Mouse (Mus musculus) gastrocnemius, adult 18-20 months (tissue): ENCODE data around the gene Gm21992. TPM values are rescaled to one million over a fixed set of nuclear protein-coding genes. Genes with fewer than 3 reads are reported as not detected.

Source experiments
- DNase-seq: peaks from one replicate; pipeline ENCODE4 v3.0.0; 2021; ENCODE audit warnings: low spot score
- long read RNA-seq, 2 experiments: library from polyadenylated mRNA; stranded (forward); transcript quantifications; one replicate each; pipeline ENCODE4 v2.0.0; 2021
- total RNA-seq, 2 experiments: library from RNA; stranded (reverse); gene quantifications; 2 replicates each; pipeline ENCODE4 v1.2.3; 2021

Gene Gm21992
- total RNA-seq: 10 to 100 TPM in 1 of 2 experiments, 1 to 10 TPM in 1; 6.8 to 12.7 TPM
- long read RNA-seq, experiment 1, partial matches to known transcripts: 1 of 5 reads
- long read RNA-seq, experiment 1, other reads (novel, unspliced or antisense): 3 of 5 reads
- long read RNA-seq, experiment 2: 0 reads

DNA sequence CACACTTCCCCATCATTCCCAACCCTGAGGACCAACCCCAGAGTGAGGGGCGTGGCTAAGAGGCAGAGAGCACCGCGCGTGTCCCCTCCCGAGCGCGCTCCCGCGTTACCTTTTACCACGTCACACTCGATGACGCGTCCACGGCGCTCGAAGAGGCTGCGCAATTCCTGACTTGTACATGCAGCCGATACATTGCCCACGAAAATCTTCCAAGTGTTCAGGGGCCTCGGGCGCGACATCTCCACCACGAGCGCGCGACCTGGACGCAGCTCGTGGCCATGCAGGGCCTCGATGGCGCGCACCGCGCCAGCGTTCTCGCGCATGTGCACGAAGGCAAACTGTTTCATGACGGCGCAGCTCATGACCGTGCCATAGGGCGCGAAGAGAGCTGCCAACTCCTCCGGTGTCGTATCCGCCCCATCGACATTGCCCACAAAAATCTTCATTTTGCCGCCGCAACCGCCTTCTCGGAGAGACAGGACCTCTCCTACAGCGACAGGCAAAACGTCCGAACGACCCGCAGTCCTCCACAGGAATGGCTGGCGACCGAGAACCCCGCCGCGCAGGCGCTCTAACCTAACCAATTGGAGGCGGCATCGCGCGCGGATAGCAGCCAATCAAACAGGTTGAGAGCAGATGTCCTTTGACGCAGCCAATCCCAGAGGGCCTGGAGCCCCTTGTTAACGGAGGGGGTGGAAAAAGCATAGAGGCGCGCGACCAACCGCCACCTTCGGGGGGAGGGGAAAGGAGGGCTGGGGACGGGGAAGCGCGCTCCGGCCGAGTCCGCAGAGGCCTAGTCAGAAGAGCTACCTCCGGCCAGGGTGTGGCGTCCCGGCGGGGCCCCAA is at the start of gene Gm21992, which contains the start of gene Rbm14:
Gene Gm21992, minus strand, starts transcription at position 550 of the 846 bp plus-strand sequence.
Gene Rbm14, minus strand, starts transcription at position 572 of the 846 bp plus-strand sequence.
- DNase-seq: peak; percentile 98

DNA sequence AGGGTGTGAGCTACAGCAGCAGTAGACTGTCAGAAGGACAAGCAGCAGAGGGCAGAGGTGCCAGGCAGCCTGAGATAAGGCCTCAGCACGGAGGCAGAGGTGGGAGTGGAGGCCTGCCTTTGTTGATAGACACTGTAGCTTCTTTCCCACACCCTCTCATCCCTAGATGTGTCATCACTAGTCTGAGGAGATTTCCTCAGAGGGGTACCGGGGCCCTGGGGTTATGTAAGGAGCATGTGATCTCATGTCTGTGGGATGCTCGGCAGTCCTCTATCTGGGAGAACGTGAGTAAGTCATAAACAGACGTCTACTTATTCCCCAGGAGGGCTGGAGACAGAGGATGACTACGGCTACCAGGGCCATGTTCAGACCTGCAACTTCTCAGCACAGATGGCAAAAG is 47.7 kb upstream of the Gm21992 start:
- no peak for DNase-seq

DNA sequence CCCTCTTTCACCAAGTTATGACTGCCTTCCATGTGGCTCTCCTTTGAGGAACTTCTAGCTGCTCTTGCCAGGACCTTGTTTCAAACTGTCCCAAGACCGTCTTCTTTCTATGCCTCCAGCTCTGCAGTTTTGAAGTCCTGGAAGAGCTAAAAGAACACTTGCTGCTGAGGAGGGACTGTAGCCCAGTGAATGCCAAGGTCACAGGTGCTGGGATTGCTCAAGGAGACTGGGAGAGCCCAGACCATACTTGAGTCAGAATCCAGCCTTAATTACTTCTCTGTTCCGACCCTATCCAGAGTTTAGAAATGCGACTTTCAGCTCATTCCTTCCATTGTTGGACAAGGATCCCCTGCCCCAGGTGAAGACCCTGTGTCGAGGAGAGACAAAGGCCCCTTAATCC is 44.5 kb upstream of the Gm21992 start:
- no peak for DNase-seq

DNA sequence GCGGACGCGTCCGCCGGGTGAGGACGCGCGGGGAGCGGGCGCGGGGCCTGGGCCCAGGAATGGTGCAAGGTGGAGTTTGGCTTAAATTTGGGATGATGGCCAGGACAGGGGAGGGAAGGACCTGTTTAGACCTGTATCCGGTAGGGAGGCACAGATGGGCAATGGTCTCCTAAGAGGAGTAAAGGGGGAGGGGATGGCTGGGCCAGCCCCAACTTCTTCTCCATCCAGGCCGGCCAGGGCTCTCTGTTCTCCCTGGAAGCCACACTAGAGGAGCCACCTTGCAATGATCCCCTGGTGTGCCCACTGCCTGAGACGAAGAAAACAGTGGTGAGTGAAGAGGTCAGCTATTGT is 44.0 kb upstream of the Gm21992 start:
- DNase-seq: no peak

DNA sequence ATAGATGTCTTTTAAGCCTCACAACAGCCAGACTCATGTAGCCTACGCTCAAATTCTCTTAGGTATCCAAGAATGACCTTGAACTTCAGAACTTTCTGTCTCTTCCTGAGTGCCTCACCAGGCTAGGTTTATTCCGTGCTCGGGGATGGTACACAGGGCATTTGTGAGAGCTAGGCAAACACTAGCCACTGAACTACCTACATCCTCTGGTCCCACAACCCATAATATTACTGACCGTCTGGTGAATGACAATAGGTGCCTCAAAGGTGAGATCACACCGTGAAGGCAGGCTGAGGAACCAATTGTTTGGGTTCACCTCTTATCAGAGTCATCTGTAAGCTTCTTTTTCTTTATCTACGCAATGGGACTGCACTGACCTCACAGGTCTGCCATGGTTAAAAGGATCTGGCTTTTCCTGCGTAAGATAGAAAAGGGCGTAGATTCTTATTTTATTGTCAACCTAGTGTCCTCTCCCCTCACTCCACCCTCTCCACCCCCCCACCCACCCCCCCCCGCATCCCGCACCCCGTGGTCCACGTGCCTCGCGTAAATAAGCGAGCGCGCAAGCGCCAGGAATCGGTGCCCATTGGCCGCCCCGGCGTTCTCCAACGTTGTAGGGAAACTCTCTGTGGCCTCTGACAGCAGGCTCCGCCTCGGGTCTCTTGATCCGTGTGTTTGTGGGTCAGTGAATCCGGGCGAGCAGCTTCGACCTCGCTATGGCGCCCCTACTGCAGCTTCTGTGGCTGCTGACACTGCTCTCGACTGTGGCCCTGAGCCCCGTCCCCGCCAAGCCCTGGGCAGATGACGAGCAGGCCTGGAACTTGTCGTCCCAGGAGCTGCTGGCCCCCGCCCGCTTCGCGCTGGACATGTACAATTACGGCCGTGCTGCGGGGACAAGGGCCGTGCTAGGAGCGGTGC is 43.4 kb upstream of the Gm21992 start, which contains the start of gene Ctsf:
Gene Ctsf, plus strand, starts transcription at position 579 of the 918 bp plus-strand sequence.
- DNase-seq: peak; percentile 94

DNA sequence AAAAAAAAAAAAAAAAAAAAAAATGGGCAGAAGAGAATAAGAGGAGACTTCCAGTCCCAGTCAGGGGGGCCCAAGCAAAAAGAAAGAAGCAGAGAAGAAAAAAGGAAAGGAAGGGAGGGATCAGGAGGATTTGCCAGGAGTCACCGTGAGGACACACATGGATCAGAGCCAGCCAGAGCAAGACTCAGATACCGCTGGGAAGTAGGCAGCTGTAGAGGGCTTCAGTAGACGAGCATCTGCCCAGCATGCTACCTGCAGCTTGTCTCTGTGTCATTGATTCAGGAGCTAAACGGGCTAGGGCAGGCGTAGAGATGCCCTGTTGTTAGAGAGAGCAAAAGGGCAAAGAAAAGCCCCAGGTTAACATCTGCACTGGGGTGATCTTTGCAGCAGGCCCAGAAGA is 38.9 kb upstream of the Gm21992 start:
- no peak for DNase-seq

DNA sequence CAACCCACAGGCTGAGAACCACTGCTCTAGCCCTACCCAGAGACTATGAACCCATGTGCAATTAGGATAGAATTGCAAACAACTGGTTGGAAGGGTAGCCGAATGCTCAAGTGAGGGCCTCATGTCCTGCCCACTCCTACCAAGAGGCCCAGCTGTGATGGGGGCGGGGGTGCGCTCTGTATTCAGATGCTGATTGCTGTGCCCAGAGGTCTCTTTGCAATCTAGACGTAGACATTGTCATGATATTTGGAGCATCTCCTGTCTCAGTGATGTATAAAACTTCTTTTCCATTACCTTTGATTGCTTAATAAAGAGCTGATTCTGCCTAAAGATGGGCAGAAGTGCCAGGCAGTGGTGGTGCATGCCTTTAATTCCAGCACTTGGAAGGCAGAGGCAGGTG is 38.4 kb upstream of the Gm21992 start:
- no peak for DNase-seq

DNA sequence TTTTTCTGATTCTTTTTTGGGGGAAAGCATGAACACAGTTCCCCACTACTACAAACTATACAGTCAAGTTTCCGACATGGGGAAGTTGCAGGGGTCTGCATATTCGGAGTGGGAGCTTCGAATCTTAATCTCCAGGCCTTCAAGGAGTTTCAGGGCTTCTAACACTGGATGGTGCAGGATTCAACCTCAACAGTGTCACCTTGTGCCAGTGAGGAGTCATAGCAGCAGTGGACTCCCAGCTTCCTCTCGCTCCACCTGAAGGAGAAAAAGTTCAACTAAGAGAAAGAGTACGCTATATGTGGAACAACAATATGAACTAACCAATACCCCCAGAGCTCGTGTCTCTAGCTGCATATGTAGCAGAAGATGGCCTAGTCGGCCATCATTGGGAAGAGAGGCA is 36.1 kb upstream of the Gm21992 start:
- DNase-seq: no peak

DNA sequence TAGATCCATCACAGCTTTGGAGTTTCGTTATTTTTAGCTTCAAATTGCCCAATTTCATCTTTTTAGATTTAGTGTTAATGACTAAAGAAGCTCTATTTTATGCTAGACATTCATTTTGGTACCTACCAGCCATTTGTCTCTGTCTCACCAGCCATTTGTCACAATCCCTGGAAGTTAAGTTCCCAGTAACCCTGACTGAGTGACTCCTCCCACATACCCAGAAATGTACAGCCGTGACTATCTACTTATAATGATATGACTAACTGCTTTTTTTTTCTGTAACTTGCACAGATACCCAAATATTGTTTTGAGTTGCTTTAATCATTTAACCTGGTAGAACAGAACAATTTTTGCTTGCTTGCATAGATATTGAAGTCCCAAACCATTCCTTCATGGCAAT is 34.4 kb upstream of the Gm21992 start:
- DNase-seq: no peak

DNA sequence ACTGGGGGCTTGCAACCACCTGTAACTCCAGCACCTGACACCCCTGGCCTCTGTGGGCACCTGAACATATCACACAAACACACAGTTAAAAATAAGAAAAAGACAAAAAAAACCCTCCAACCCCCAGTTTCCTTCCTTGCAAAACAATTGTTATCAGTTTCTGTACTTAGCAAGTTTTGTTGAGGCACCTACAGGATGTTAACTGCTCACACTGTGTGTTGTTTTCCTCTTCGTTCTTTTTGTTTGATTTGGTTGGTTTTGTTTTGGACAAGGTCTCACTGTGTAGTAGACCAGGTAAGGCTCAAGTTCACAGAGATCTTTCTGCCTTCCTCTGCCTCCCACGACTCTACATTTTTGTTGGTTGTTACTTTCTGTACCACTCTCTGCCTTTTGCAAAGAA is 31.2 kb upstream of the Gm21992 start:
- DNase-seq: no peak

DNA sequence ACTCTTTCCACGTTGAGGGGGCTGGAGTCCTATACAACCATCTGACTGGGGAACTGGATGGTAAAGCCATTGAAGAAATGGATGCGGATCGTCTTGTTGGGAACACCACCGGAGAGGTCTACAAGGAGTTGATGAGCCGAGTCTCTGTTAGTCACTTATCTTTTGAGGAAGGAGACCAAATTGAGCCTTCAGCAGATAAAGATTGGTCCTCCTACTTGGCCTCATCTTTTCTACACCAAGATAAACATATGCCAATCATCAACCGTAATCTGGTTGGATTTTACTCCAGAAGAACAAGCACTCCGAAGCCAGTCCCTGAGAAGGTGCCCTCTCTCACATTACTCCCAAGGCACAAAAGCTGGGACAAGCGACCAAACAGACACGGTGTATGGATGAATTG is 29.4 kb upstream of the Gm21992 start:
- DNase-seq: no peak

DNA sequence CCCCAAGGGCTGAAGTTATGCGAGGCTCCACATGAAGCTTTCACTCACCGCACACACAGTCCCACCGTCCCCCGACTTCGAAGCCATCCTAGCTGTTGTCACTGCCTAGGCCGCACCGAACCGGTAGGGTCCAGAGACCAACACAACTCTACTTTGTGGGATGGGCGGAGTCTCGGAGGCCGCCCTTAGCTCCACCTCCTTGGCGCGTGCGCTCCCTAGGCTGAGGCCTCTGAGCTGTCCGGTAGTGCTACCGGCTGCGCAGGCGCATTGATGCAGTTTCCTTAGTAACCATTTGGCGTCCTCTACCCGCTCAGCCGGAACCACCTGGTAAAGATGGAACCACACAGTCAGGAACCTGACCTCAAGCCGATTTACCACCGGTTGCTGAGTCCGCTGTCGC is 27.7 kb upstream of the Gm21992 start, which contains the start of the genes Ccs and Ccdc87:
Gene Ccs, minus strand, starts transcription at position 184 of the 400 bp plus-strand sequence.
Gene Ccdc87, plus strand, starts transcription at position 218 of the 400 bp plus-strand sequence.
- peak; percentile 98 for DNase-seq

DNA sequence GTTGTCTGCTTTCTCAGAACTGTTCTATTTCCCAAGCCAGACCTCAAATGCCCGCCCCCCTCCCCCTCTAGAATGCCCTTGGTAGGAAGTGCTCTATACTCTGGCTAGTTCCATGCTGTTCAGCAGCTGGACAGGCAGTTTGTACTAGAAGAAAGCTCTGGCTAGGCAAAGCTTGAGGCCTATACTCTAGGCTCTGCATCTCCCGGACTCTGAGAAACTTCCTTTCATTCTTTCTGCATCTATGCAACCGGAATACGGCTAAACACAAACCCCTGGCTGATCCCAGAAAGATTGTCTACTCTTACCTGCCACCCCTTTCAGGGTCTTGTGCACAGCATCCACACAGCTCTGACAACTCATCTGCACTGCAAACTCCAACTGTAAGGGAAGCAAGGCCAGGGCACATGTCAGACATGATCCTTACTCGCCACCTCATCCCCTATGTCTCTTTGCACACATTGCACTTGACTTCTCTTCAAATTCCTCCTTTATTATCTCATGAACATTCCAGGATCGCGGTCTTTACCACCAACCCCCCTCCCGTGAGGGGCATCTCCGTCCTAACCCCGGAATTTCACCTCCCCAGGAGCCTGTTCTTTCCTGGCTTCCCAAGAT is 27.2 kb upstream of the Gm21992 start:
- no peak for DNase-seq

DNA sequence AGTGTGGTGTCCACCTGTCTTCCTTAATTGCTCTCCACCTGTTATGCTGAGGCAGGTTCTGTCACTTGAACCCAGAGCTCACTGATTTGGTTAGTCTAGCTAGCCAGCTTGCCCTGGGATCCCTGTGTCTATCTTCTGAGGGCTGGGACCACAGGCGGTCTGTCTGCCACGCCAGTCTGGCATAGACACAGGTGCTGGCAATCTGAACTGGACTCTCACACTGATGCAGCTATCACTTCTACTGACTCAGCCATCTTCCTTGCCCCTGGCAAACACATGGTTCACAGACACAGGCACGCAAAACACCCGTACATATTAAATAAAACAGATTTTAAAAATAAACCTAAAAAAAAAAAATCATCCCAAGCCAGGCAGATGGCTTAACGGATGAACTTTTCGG is 25.6 kb upstream of the Gm21992 start:
- DNase-seq: no peak

DNA sequence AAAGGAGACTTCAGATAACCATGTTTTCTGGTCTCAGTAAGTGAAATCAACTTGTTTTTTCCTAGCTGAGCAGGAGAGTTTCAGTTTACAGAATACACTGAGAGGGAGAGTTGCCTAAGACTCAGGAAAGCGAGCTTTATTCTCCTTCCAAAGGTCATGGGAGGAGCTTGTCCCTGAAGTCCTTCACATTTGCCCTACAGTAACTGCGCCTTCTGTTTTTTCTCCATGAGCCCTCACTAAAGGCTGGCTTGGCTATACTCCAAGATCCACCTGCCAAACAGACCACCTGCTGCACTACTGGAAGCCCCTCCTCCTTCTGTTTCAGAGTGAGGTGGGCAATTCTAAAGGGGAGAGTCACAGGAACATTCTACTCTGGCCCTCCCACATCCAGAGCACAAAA is 24.7 kb upstream of the Gm21992 start:
- no peak for DNase-seq

DNA sequence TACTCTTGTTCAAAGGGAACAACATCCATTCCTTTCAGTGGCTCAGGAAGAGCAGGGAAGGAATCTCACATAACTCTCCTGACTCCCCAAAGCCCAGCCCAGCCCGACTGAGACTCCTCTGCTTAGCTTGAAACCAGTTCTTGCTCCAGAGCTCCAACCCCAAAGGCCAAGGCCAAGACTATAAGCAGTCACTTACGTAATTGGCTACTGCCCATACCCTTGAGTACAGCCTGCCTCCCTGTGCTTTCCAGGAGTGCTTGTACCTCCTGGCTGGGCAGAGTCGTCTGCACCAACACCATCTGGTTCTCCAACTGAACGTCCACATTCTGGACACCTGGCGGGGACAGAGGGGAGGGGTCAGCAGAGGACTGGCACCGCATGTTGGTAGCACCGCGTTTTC is 22.6 kb upstream of the Gm21992 start:
- DNase-seq: peak; percentile 66

DNA sequence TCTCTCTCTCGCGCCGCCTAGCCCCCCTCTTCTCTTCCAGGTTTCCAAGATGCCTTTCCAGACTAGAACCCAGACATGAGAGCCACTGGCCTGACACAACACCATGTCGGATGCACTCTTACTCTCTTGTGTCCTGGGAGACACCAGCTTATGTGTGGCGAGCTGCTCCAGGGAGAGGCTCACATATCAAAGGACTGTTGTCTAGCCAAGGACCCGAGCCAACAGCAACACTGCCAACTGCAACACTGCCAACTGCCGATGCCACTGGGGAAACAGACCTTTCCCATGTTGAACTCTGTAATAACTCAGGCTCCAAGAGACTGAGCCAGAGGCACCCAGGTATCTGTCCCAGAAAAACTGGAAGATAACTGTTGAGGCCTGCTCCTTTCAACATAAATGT is 17.7 kb upstream of the Gm21992 start:
- peak; percentile 88 for DNase-seq

DNA sequence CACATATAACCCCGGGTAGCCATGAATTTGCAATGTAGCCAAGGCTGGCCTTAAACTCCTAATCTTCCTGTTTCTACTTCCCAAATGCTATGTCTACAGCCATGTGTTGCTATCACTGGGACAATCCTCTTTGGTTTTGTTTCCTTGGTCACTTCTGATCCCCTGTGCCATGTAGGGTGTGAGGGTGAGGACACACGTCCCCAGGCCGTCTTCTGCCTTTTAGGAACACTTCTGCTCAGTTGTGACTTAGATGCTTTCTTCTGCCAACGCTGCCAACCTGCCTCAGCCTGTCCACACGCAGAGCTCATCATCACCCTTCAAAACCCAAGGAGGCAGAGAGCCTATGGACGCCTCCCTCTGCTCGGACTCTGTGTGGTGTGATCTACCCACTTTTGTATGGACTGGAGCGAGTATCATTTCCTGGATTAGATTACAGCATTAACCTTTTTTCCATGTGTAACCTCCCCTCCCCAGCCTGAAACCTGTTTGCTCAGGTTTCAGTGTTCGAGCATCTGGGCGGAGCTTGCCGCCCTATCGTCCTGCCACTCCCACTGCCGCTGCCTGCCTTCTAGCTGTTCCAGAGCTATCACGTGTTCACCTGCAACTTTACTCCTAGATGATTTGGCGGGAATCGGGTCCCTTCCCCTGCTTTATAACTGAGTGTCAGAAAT is 17.2 kb upstream of the Gm21992 start:
- DNase-seq: no peak

DNA sequence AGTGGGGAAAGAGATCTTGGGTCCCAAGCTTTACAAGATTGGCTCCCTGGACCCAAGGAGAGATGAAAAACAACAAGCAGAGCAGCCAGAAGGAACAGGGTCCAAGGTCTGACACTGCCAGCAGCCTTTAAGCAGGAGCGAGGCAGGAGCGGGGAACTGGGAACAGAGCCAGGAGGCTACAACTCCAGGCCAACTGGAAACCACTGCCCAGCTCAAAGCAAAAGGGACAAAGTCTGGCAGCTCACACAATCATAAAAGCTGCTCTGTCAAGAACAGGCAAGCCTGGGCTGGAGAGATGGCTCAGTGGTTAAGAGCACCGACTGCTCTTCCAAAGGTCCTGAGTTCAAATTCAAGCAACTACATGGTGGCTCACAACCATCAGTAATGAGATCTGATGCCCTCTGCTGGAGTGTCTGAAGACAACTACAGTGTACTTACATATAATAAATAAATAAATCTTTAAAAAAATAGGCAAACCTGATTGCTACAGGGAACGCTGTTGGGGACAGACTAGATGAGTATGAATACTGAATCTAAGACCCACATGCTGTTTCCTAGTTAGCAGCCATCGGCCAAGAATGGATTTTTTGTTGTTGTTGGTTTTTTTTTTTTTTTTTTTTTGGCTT is 9.4 kb upstream of the Gm21992 start:
- DNase-seq: peak; percentile 87

DNA sequence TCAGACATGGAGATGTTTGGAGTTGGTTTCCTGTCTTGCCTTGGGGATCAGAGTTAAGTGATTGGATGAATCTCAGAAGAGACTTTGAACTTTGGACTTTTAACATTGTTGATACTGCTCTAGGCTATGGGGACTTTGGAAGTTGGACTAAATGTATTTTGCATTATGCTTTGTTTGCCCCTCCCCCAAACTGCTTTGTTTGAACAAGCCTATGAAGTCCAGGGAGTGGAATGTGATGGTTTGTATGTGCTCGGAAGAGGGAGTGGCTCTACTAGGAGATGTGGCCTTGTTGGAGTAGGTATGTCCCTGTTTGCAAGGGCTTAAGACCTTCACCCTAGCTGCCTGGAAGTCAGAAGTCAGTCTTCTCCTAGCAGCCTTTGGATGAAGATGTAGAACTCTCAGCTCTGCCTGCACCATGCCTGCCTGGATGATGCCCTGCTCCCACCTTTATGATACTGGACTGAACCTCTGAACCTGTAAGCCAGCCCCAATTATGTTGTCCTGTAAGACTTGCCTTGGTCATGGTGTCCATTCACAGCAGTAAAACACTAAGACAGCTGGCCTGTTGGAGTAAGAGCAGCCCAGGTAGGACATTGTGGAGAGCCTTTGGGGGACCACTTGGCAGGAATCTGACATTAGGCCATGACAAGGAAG is 5.9 kb upstream of the Gm21992 start:
- no peak for DNase-seq
